Mouse (Mus musculus) forebrain, embryonic 12.5 days (tissue): ENCODE measurements at regions not wholly inside any gene's neighbourhood (a gene's known extent, or its start where the extent isn't known, plus 50 kb on each side); places are given as distances from the start of the nearest gene placed in this dataset.
A peak's percentile ranks its signal among the peaks of the same experiment; 100 is the strongest.

Experiments
- ATAC-seq: fragments of 200-750 bp; cut with Nextera tagmentation; 2 replicates; pipeline ENCODE4 v1.8.0; 2017; ENCODE audit warnings: moderate TSS enrichment; ENCODE audit not compliant: low FRiP score
- H3K27ac ChIP-seq: fragments of 300-500 bp; sonication (generic); 2 replicates; pipeline ENCODE4 v1.5.1; 2016; ENCODE audit warnings: mild to moderate bottlenecking
- H3K27me3 ChIP-seq: fragments of 300-500 bp; sonication (generic); 2 replicates; pipeline ENCODE4 v1.6.1; 2016; ENCODE audit warnings: mild to moderate bottlenecking
- H3K36me3 ChIP-seq: fragments of 300-500 bp; sonication (generic); replicated peaks from 2 replicates; pipeline ENCODE4 v1.6.1; 2016; ENCODE audit warnings: mild to moderate bottlenecking
- H3K4me1 ChIP-seq: fragments of 300-500 bp; sonication (generic); 2 replicates; pipeline ENCODE4 v1.6.1; 2016
- H3K4me2 ChIP-seq: fragments of 300-500 bp; sonication (generic); 2 replicates; pipeline ENCODE4 v1.6.1; 2016; ENCODE audit warnings: mild to moderate bottlenecking, moderate library complexity
- H3K4me3 ChIP-seq: fragments of 300-500 bp; sonication (generic); replicated peaks from 2 replicates; pipeline ENCODE4 v1.5.1; 2016; ENCODE audit warnings: mild to moderate bottlenecking
- H3K9ac ChIP-seq: fragments of 300-500 bp; sonication (generic); 2 replicates; pipeline ENCODE4 v1.6.1; 2016; ENCODE audit warnings: mild to moderate bottlenecking
- H3K9me3 ChIP-seq: fragments of 300-500 bp; sonication (generic); 2 replicates; pipeline ENCODE4 v1.6.1; 2016
- WGBS: fragments of 180-500 bp; shearing (Covaris S2); methylation state at CpG from one replicate; pipeline ENCODE4 v1.1.7; 2016; 5-methylcytosine and 5-hydroxymethylcytosine counted together

- 20% methylated on average over 6 of the region's 6 CpGs for WGBS
- Histone ChIP-seq H3K4me1 (peaks cover 42% of the 10 kb centered on the region), H3K4me2 (peak overlapping the region; percentile 70), H3K36me3 (no peaks in the 10 kb centered on the region), H3K27ac (no peak overlapping the region), H3K9me3 (no peaks in the 10 kb centered on the region), H3K27me3 (no peaks in the 10 kb centered on the region), H3K9ac (peak overlapping the region; percentile 83; the same call in 1 of the 2 replicates), H3K4me3 (peak overlapping the region; percentile 87)
- ATAC-seq, result no peak
Measured at GRCm38 (mm10) chr9:32033937-32034336, 82.0 kb upstream of the Arhgap32 start.

- Histone ChIP-seq H3K27ac (no peak overlapping the region), H3K9ac (no peak overlapping the region), H3K4me2 (no peak overlapping the region), H3K4me3 (no peak overlapping the region), H3K9me3 (no peaks in the 10 kb centered on the region), H3K27me3 (no peaks in the 10 kb centered on the region), H3K4me1 (peaks cover 21% of the 10 kb centered on the region; the same call in 1 of the 2 replicates), H3K36me3 (no peaks in the 10 kb centered on the region)
- WGBS, result 100% methylated on average over 2 of the region's 2 CpGs
- no peak for ATAC-seq
Measured at GRCm38 (mm10) chr9:32039999-32040398, 75.9 kb upstream of the Arhgap32 start.

DNA sequence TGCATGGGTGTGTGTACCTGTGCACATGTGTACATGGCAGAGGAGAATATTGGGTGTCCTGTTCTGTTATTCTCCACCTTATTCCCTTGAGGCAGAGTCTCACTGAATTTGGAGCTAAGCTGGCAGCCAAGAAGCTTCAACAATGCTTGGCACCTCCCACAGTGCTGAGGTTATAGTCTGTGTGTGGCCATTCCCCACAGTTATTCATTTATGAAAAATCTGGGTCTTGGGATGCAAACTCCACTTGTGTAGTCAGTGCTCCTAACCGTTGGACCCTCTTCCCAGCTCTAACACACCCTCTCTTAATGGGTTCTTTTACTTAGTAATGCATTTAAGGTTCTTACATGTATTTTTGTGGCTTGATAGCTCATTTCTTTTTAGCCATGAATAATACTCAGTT is 72.6 kb upstream of the Arhgap32 start:
- ATAC-seq, result no peak
- Histone ChIP-seq H3K36me3 (no peaks in the 10 kb centered on the region), H3K4me3 (no peak overlapping the region), H3K4me2 (no peak overlapping the region), H3K27ac (no peak overlapping the region), H3K27me3 (no peaks in the 10 kb centered on the region), H3K9ac (no peak overlapping the region), H3K4me1 (peaks cover 10% of the 10 kb centered on the region; the same call in 1 of the 2 replicates), H3K9me3 (no peaks in the 10 kb centered on the region)
- WGBS, result 91% methylated on average over 1 of the region's 1 CpGs

DNA sequence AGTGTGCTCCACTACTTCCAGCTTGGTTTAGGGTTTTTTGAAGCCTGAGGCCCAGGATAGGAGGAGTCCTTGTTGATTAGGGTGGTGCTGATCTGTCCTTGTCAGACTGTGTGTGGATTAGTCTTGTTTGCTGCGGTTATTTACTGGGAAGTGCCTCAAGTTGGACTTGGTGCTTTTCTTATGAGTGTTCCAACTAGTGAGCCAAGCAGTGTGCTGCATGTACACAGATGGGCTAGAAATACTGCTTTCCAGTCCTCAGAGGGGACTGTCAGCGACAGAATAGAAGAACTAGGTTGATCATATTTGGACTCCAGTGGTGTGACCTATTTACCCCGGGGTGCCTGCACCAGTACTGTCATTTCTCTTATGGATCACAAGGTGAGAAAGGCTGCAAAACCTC is 69.1 kb upstream of the Arhgap32 start:
- Histone ChIP-seq H3K4me3 (no peak overlapping the region), H3K27me3 (no peaks in the 10 kb centered on the region), H3K9ac (no peak overlapping the region), H3K27ac (no peak overlapping the region), H3K9me3 (no peaks in the 10 kb centered on the region), H3K4me1 (no peaks in the 10 kb centered on the region), H3K36me3 (no peaks in the 10 kb centered on the region), H3K4me2 (no peak overlapping the region)
- WGBS, result 93% methylated on average over 3 of the region's 3 CpGs
- no peak for ATAC-seq

DNA sequence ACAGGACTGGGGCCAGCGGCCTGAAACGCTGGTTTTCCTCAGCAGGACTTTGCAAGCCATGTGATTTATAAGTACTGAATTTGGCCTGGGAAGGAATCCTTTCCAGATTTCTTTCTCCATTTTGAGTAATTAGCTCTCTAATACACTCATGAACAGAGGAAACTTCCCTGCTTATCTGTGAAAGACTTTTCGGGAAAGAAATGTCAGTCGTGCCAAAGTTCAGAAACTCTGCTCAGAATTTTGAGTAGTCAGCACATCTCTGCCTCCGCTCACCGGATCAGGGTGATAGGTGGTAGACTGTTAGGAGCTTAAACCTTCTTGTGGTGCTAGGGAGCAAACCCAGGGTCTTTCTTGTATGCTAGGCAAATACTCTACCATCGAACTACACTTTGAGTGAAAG is 67.0 kb upstream of the Arhgap32 start:
- peaks cover 3% of the 10 kb centered on the region for H3K4me1 ChIP-seq
- H3K9ac ChIP-seq, result no peak overlapping the region
- no peak overlapping the region for H3K4me3 ChIP-seq
- H3K36me3 ChIP-seq, result no peaks in the 10 kb centered on the region
- ATAC-seq, result no peak
- 88% methylated on average over 7 of the region's 7 CpGs for WGBS
- H3K4me2 ChIP-seq, result no peak overlapping the region
- no peak overlapping the region for H3K27ac ChIP-seq
- H3K9me3 ChIP-seq, result no peaks in the 10 kb centered on the region
- H3K27me3 ChIP-seq, result no peaks in the 10 kb centered on the region

- WGBS, result 84% methylated on average over 6 of the region's 6 CpGs
- Histone ChIP-seq H3K27ac (no peak overlapping the region), H3K9ac (no peak overlapping the region), H3K27me3 (no peaks in the 10 kb centered on the region), H3K36me3 (no peaks in the 10 kb centered on the region), H3K4me1 (peaks cover 6% of the 10 kb centered on the region), H3K4me3 (no peak overlapping the region), H3K4me2 (no peak overlapping the region), H3K9me3 (no peaks in the 10 kb centered on the region)
- ATAC-seq, result no peak
Measured at GRCm38 (mm10) chr9:32049546-32049945, 66.4 kb upstream of the Arhgap32 start.

DNA sequence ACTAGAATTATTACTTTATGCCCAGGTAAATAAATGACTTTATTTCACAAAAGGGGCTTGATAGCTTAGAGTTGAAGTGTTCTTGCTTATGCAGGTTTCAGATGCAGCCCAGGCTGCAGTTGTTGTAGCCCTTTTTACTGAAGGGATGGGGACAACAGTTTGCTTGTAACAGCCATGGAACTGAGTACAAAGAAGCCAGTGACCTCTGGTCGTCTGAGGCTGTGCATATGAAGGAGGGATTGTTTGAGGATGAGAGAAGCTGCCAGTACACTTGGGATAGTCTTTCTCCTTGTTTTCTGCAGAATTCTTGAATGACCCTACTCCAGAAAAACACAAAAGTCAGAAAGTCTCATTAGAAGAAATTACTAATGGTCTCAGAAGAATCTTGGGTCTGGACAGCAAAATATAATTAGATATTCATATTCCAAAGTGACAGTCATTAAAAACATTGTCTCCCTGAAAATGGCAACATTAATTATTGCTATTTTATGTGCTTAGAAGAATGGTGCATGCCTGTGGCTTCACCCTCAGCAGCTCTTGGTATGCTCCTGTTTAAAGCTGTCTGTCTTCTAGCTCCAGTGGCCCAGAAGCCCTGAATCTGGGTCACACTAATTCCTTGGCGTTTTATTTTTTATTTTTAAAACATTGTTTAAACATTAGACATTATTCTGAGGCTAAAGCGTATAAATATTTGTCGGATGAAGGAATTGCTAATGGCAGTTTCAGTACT is 61.9 kb upstream of the Arhgap32 start:
- H3K9me3 ChIP-seq, result no peaks in the 10 kb centered on the region
- ATAC-seq, result no peak
- H3K9ac ChIP-seq, result no peak overlapping the region
- H3K4me3 ChIP-seq, result no peak overlapping the region
- peaks cover 6% of the 10 kb centered on the region for H3K4me1 ChIP-seq
- no peak overlapping the region for H3K4me2 ChIP-seq
- H3K27ac ChIP-seq, result no peak overlapping the region
- WGBS, result 65% methylated on average over 4 of the region's 4 CpGs
- H3K27me3 ChIP-seq, result no peaks in the 10 kb centered on the region
- no peaks in the 10 kb centered on the region for H3K36me3 ChIP-seq

- Histone ChIP-seq H3K27me3 (no peaks in the 10 kb centered on the region), H3K27ac (no peak overlapping the region), H3K9ac (no peak overlapping the region), H3K4me3 (no peak overlapping the region), H3K4me1 (peaks cover 6% of the 10 kb centered on the region), H3K36me3 (no peaks in the 10 kb centered on the region), H3K4me2 (no peak overlapping the region), H3K9me3 (no peaks in the 10 kb centered on the region)
- 89% methylated on average over 4 of the region's 4 CpGs for WGBS
- no peak for ATAC-seq
Measured at GRCm38 (mm10) chr9:32057427-32058115, 58.4 kb upstream of the Arhgap32 start.

DNA sequence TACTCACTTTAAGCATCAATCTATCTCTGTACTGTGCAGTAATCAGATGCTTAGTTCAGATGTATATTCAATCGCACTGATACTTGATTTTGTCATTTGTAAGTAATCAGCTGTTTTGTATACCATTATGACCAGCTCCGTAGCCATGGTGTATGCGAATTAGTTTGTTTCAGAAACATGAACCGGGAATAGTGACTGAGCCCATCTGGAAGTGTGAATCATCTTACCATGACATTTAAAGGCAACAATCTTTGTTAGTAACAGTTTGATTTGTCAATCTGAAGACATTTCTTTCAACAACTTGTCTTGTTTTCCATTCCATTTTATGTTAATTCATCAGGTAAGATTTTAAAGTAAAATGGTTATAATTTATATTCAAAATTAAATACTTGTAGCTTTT is 53.2 kb upstream of the Arhgap32 start:
- H3K27me3 ChIP-seq, result no peaks in the 10 kb centered on the region
- H3K4me1 ChIP-seq, result no peaks in the 10 kb centered on the region
- WGBS, result 78% methylated on average over 4 of the region's 4 CpGs
- no peaks in the 10 kb centered on the region for H3K36me3 ChIP-seq
- no peak overlapping the region for H3K4me2 ChIP-seq
- no peak overlapping the region for H3K4me3 ChIP-seq
- H3K27ac ChIP-seq, result no peak overlapping the region
- no peaks in the 10 kb centered on the region for H3K9me3 ChIP-seq
- no peak overlapping the region for H3K9ac ChIP-seq
- no peak for ATAC-seq

DNA sequence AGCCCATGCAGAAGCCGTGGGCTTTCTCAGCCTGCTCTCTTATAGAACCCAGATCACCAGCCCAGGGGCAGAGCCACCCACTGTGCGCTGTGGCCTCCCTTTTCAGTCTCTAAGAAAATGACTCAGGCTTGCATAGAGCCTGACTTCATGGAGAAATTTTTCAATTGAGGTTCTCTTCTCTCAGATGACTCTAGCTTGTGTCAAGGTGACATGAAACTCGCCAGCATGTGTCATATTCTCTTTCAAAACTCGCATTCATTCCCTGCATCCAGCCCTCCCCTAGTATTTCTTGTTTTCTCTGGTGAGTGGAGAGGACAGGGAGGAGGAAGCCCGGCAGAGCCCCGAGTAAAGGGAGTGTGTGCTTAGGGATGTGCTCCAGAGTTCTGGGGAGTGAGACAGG is 52.4 kb upstream of the Arhgap32 start:
- no peaks in the 10 kb centered on the region for H3K27me3 ChIP-seq
- ATAC-seq, result no peak
- no peak overlapping the region for H3K27ac ChIP-seq
- WGBS, result 63% methylated on average over 6 of the region's 6 CpGs
- no peaks in the 10 kb centered on the region for H3K36me3 ChIP-seq
- H3K9ac ChIP-seq, result no peak overlapping the region
- H3K4me1 ChIP-seq, result no peaks in the 10 kb centered on the region
- H3K9me3 ChIP-seq, result no peaks in the 10 kb centered on the region
- no peak overlapping the region for H3K4me3 ChIP-seq
- H3K4me2 ChIP-seq, result no peak overlapping the region

DNA sequence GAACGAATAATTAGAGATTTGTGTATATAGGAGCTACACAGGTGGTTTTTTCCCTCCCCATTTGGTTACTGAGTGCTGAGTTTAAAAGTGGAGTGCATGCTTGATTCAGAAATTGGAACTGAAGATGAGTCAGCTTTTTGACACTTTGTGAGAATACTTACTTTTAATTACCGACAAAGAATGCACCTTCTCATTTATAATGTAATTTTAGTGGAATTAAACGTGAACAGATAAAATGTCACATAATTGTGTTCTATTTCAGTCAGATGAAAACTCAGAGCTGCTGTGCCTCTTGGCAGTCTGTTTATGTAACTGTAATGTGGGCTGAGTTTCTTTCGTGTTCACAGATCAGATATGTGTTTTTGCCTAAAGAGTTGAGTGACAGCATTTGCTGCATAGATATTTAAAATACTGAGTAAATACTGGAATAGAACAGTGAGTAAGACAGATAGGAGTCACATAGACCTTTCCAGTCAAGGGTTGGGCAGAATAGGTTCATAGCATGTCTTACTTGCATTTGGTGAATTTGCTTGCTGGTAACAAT is 51.9 kb upstream of the Arhgap32 start:
- H3K4me1 ChIP-seq, result no peaks in the 10 kb centered on the region
- no peak overlapping the region for H3K4me3 ChIP-seq
- 92% methylated on average over 4 of the region's 4 CpGs for WGBS
- H3K4me2 ChIP-seq, result no peak overlapping the region
- no peak for ATAC-seq
- H3K9ac ChIP-seq, result no peak overlapping the region
- no peaks in the 10 kb centered on the region for H3K9me3 ChIP-seq
- H3K27ac ChIP-seq, result no peak overlapping the region
- H3K36me3 ChIP-seq, result no peaks in the 10 kb centered on the region
- no peaks in the 10 kb centered on the region for H3K27me3 ChIP-seq
